Mouse (Mus musculus) forebrain, embryonic 15.5 days (tissue): Measurements from ENCODE around the gene Ifna7. TPM values are rescaled to one million over a fixed set of nuclear protein-coding genes. Genes with fewer than 3 reads are reported as not detected.
"Not testable (repeated sequence)": the region's sequence is repeated elsewhere in the genome, so short reads cannot be mapped to it uniquely, and the experiment has no call there.

Experiments
- ATAC-seq: fragments of 200-750 bp; cut with Nextera tagmentation; replicated peaks from 2 replicates; pipeline ENCODE4 v1.8.0; 2017; ENCODE audit warnings: mild to moderate bottlenecking, moderate TSS enrichment, moderate library complexity
- H3K27ac ChIP-seq: fragments of 300-500 bp; sonication (generic); replicated peaks from 2 replicates; pipeline ENCODE4 v1.5.1; 2015; ENCODE audit warnings: mild to moderate bottlenecking, inconsistent platforms
- H3K27me3 ChIP-seq: fragments of 300-500 bp; sonication (generic); 2 replicates; pipeline ENCODE4 v1.6.1; 2015; ENCODE audit warnings: inconsistent platforms
- H3K36me3 ChIP-seq: fragments of 300-500 bp; sonication (generic); 2 replicates; pipeline ENCODE4 v1.6.1; 2015; ENCODE audit warnings: mild to moderate bottlenecking, inconsistent platforms
- H3K4me1 ChIP-seq: fragments of 300-500 bp; sonication (generic); 2 replicates; pipeline ENCODE4 v1.6.1; 2015; ENCODE audit warnings: inconsistent platforms
- H3K4me2 ChIP-seq: fragments of 300-500 bp; sonication (generic); replicated peaks from 2 replicates; pipeline ENCODE4 v1.6.1; 2015; ENCODE audit warnings: mild to moderate bottlenecking, inconsistent platforms
- H3K4me3 ChIP-seq: fragments of 300-500 bp; sonication (generic); 2 replicates; pipeline ENCODE4 v1.5.1; 2015; ENCODE audit warnings: mild to moderate bottlenecking, inconsistent platforms
- H3K9ac ChIP-seq: fragments of 300-500 bp; sonication (generic); replicated peaks from 2 replicates; pipeline ENCODE4 v1.6.1; 2015; ENCODE audit warnings: mild to moderate bottlenecking, inconsistent platforms
- H3K9me3 ChIP-seq: fragments of 300-500 bp; sonication (generic); 2 replicates; pipeline ENCODE4 v1.6.1; 2016; ENCODE audit warnings: inconsistent platforms
- WGBS: fragments of 180-500 bp; shearing (Covaris S2); methylation state at CpG from one replicate; pipeline ENCODE4 v1.1.7; 2015; ENCODE audit warnings: mixed read lengths; 5-methylcytosine and 5-hydroxymethylcytosine counted together
- polyA plus RNA-seq: library from polyadenylated mRNA; unstranded; fragments of >200 nt; fragmentation: Nextera tagmentation; extraction: Ambion mirVana; gene quantifications from 2 replicates; pipeline ENCODE4 v1.2.1, GENCODE M21; 2015

Ifna7 gene
- polyA plus RNA-seq, 1 experiment from 2014 or later: not detected

DNA sequence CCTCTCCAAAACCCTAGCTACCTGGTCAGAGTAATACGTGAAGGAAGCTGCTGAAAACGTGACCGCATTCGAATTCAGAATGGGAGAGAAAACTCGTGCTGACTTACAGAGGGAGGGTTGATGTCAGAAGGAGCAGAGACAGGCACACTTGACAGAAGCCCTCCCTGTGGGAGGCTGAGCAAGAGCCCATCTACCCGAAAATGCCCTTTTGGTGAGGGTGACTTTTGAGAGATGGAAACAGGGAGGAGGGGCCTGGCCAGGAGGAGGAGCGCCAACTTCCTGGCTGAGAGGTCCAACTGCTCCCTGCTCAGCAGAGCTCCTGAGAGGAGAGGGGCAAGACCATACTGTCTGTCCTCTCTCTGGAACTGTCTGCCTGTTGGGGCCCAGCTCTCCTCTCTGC lies 16.7 kb upstream of the Ifna7 start, which contains the start of gene Gm13285:
Gm13285 (plus strand) TSS at position 301 of the 400 bp plus-strand sequence.
- not testable (repeated sequence) for H3K9ac ChIP-seq, H3K27ac ChIP-seq, H3K36me3 ChIP-seq, ATAC-seq, H3K27me3 ChIP-seq, H3K9me3 ChIP-seq, H3K4me3 ChIP-seq, H3K4me2 ChIP-seq, H3K4me1 ChIP-seq
- WGBS: 18% methylated on average over 5 of the region's 7 CpGs

DNA sequence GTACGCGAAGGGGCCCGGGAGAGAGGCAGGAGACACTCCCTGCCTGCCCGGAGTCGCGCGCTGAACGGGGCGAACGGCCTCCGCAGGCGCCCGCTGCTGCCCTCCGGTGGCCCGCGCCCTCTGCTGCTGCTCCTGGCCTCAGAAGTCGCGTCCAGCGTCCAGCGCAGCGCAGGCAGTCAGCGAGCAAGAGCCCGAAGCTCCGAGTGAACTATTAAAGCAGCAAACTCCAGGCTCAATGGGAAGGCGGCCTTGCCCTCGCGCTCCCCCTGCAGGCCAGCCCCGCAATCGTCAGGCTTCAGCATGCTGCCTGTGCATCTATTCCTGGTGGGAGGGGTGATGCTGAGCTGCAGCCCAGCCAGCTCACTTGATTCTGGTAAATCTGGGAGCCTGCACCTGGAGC lies 13.1 kb upstream of the Ifna7 start, which contains the start of gene Gm13287:
Gm13287 (plus strand) TSS at position 301 of the 400 bp plus-strand sequence.
- not testable (repeated sequence) for H3K4me1 ChIP-seq, H3K9me3 ChIP-seq, H3K4me2 ChIP-seq, H3K27me3 ChIP-seq, ATAC-seq, H3K27ac ChIP-seq, H3K36me3 ChIP-seq, H3K9ac ChIP-seq, H3K4me3 ChIP-seq
- WGBS: no CpG with 5 or more reads among the region's 29 CpGs

DNA sequence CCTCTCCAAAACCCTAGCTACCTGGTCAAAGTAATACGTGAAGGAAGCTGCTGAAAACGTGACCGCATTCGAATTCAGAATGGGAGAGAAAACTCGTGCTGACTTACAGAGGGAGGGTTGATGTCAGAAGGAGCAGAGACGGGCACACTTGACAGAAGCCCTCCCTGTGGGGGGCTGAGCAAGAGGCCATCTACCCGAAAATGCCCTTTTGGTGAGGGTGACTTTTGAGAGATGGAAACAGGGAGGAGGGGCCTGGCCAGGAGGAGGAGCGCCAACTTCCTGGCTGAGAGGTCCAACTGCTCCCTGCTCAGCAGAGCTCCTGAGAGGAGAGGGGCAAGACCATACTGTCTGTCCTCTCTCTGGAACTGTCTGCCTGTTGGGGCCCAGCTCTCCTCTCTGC lies 10.8 kb upstream of the Ifna7 start, which contains the start of gene Gm13288:
Gm13288 (plus strand) TSS at position 301 of the 400 bp plus-strand sequence.
- not testable (repeated sequence) for H3K4me1 ChIP-seq, H3K27me3 ChIP-seq, ATAC-seq, H3K27ac ChIP-seq, H3K9ac ChIP-seq, H3K36me3 ChIP-seq, H3K9me3 ChIP-seq
- peak within 1 kb of the TSS; percentile 42 for H3K4me2 ChIP-seq
- H3K4me3 ChIP-seq: peak within 1 kb of the TSS; percentile 30
- no CpG with 5 or more reads among the region's 8 CpGs for WGBS

DNA sequence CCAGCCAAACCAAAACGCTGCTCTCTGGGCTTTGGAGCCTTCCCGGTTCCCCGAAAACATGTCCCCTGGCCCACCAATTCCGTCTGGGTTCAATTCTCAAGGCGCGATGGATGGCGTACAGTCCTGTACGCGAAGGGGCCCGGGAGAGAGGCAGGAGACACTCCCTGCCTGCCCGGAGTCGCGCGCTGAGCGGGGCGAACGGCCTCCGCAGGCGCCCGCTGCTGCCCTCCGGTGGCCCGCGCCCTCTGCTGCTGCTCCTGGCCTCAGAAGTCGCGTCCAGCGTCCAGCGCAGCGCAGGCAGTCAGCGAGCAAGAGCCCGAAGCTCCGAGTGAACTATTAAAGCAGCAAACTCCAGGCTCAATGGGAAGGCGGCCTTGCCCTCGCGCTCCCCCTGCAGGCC lies 10.3 kb upstream of the Ifna7 start:
- Histone ChIP-seq H3K4me3 (peak overlapping the region; percentile 30), H3K4me2 (peak overlapping the region; percentile 42)
- not testable (repeated sequence) for H3K27me3 ChIP-seq, H3K36me3 ChIP-seq, H3K4me1 ChIP-seq, ATAC-seq, H3K27ac ChIP-seq, H3K9me3 ChIP-seq, H3K9ac ChIP-seq
- 0% methylated on average over 1 of the region's 34 CpGs for WGBS

GRCm38 (mm10) chr4:88819659-88820058 lies 3.6 kb downstream of the Ifna7 start, which contains the start of gene Ifna11:
Gene Ifna11, plus strand, starts transcription at chr4:88819959.
- Histone ChIP-seq H3K4me2 (no peak within 1 kb of the TSS), H3K9ac (no peak within 1 kb of the TSS), H3K27me3 (no peaks in the 10 kb centered on the region), H3K9me3 (no peaks in the 10 kb centered on the region), H3K4me1 (no peaks in the 10 kb centered on the region), H3K36me3 (no peaks in the 10 kb centered on the region), H3K4me3 (no peak within 1 kb of the TSS), H3K27ac (no peak within 1 kb of the TSS)
- WGBS: 92% methylated on average over 1 of the region's 1 CpGs
- ATAC-seq: no peak

DNA sequence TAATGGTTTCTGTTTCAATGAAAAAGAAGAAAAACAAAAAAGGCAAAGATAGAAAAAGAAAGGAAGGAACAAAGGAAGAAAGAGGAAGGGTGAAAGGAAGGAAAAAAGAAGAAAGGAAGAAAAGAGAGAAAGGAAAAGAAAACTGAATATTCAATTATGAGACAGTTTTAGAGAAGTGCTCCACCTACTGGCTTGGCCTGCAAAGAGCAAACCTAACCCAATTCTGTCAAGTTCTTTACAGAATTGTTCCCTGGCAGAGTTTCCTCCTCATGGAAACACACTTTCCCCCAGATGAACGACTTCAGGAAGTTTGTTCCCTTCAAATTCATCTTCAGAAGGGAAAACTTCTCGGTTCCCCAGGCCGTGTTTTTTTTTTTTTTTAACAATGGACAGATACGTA lies 7.0 kb downstream of the Ifna7 start:
- 26% methylated on average over 4 of the region's 4 CpGs for WGBS
- ATAC-seq: no peak

DNA sequence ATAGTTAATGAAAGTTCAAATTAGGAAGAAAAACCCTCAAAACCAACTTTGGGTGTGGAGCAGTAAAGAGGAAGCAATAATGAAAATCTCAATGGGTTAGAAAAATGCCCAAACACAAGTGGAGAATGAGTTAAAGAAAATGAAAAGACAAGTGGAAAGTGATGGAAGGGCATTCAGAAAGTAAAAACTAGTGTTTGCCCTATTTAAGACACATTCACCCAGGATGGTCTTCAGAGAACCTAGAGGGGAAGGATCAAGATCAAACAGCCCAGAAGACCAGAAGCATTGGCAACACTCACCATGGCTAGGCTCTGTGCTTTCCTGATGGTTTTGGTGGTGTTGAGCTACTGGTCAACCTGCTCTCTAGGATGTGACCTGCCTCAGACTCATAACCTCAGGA lies 11.1 kb downstream of the Ifna7 start, which contains the start of gene Ifna6:
Ifna6 (plus strand) TSS at position 301 of the 400 bp plus-strand sequence.
- not testable (repeated sequence) for H3K4me2 ChIP-seq, H3K4me3 ChIP-seq, ATAC-seq, H3K9ac ChIP-seq, H3K27ac ChIP-seq, H3K4me1 ChIP-seq, H3K9me3 ChIP-seq, H3K36me3 ChIP-seq, H3K27me3 ChIP-seq

More for the DNA sequence above, 7.0 kb downstream of the Ifna7 start:
- Histone ChIP-seq H3K4me3 (no peak overlapping the region), H3K9ac (no peak overlapping the region), H3K4me1 (no peaks in the 10 kb centered on the region), H3K36me3 (no peaks in the 10 kb centered on the region), H3K27me3 (no peaks in the 10 kb centered on the region), H3K27ac (no peak overlapping the region), H3K9me3 (no peaks in the 10 kb centered on the region), H3K4me2 (no peak overlapping the region)

DNA sequence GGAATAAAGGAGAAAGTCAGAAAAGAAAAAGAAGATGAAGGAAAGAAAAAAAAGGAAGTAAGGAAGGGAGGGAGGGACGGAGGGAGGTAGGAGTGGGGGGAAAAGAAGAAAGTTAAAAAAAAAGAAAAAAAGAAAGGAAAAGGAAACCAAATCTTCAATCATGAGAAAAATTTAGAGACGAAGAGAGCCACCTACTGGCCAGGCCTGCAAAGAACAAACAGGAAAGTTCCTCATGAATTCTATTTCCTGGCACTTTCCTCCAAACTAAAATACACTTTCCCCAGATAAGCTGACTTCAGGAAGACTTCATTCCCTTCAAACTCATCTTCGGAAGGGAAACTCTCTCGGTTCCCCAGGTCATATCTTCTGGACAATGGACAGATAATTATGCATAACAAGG lies 14.5 kb downstream of the Ifna7 start:
- Histone ChIP-seq H3K4me1 (no peaks in the 10 kb centered on the region), H3K27me3 (no peaks in the 10 kb centered on the region), H3K36me3 (no peaks in the 10 kb centered on the region), H3K9ac (no peak overlapping the region), H3K9me3 (no peaks in the 10 kb centered on the region), H3K27ac (no peak overlapping the region), H3K4me2 (no peak overlapping the region), H3K4me3 (no peak overlapping the region)
- no peak for ATAC-seq
- 22% methylated on average over 4 of the region's 4 CpGs for WGBS

DNA sequence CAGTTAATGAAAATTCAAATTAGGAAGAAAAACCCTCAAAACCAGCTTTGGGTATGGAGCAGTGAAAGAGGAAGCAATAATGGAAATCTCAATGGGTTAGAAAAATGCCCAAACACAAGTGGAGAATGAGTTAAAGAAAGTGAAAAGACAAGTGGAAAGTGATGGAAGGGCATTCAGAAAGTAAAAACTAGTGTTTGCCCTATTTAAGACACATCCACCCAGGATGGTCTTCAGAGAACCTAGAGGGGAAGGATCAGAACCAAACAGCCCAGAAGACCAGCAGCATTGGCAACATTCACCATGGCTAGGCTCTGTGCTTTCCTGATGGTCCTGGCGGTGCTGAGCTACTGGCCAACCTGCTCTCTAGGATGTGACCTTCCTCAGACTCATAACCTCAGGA lies 19.2 kb downstream of the Ifna7 start, which contains the start of gene Ifna5:
Ifna5 (plus strand) TSS at position 301 of the 400 bp plus-strand sequence.
- H3K27ac ChIP-seq, H3K4me3 ChIP-seq, H3K27me3 ChIP-seq, H3K9me3 ChIP-seq, H3K4me2 ChIP-seq, H3K4me1 ChIP-seq, H3K36me3 ChIP-seq, H3K9ac ChIP-seq, ATAC-seq: not testable (repeated sequence)
- WGBS: 92% methylated on average over 1 of the region's 1 CpGs

DNA sequence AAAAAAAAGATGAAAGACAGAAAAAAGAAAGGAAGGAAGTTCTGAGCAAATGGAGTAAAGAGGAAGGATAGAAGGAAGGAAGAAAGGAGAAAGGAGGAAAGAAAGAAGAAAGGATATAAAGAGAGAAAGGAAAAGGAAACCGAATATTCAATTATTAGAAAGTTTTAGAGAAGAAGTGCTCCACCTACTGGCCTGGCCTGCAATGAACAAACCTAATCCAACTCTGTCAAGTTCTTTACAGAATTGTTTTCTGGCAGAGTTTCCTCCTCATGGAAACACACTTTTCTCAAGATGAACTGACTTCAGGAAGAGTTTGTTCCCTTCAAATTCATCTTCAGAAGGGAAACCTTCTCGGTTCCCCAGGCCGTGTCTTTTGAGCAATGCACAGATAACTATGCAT lies 22.8 kb downstream of the Ifna7 start:
- Histone ChIP-seq H3K27ac (no peak overlapping the region), H3K4me2 (no peak overlapping the region), H3K4me3 (no peak overlapping the region), H3K9me3 (no peaks in the 10 kb centered on the region), H3K4me1 (no peaks in the 10 kb centered on the region), H3K27me3 (no peaks in the 10 kb centered on the region), H3K9ac (no peak overlapping the region), H3K36me3 (no peaks in the 10 kb centered on the region)
- WGBS: 45% methylated on average over 3 of the region's 3 CpGs
- no peak for ATAC-seq

GRCm38 (mm10) chr4:88840058-88840457 lies 24.0 kb downstream of the Ifna7 start:
- no peak overlapping the region for H3K4me3 ChIP-seq
- no peak overlapping the region for H3K4me2 ChIP-seq
- no peaks in the 10 kb centered on the region for H3K4me1 ChIP-seq
- H3K9ac ChIP-seq: no peak overlapping the region
- H3K9me3 ChIP-seq: no peaks in the 10 kb centered on the region
- no peak for ATAC-seq
- 67% methylated on average over 3 of the region's 3 CpGs for WGBS
- H3K27ac ChIP-seq: no peak overlapping the region
- H3K27me3 ChIP-seq: no peaks in the 10 kb centered on the region
- no peaks in the 10 kb centered on the region for H3K36me3 ChIP-seq

DNA sequence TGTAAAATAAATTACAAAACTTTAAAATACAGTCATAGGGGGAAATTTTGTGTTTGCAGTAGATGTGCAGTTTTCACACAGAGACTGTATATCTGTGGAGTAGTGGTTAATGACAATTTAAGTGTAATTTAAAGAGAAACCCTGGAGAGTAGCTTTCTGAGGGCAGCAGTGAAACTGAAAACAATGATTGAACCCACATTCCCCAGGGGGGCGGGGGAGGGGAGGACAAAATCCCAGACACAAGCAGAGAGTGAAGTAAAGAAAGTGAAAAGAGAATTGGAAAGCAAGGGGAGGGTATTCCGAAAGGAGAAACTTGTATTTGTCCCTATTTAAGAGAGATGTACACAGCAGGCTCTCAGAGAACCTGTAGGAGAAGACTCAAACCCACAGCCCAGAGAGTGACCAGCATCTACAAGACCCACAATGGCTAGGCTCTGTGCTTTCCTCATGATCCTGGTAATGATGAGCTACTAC lies 25.4 kb downstream of the Ifna7 start, which contains the start of gene Ifna4:
Ifna4 (plus strand) TSS at position 424 of the 474 bp plus-strand sequence.
- Histone ChIP-seq H3K4me2 (no peak within 1 kb of the TSS), H3K4me1 (no peaks in the 10 kb centered on the region), H3K4me3 (no peak within 1 kb of the TSS), H3K27ac (no peak within 1 kb of the TSS), H3K9ac (no peak within 1 kb of the TSS), H3K27me3 (no peaks in the 10 kb centered on the region), H3K9me3 (no peaks in the 10 kb centered on the region), H3K36me3 (no peaks in the 10 kb centered on the region)
- no peak for ATAC-seq
- WGBS: 33% methylated on average over 2 of the region's 2 CpGs

DNA sequence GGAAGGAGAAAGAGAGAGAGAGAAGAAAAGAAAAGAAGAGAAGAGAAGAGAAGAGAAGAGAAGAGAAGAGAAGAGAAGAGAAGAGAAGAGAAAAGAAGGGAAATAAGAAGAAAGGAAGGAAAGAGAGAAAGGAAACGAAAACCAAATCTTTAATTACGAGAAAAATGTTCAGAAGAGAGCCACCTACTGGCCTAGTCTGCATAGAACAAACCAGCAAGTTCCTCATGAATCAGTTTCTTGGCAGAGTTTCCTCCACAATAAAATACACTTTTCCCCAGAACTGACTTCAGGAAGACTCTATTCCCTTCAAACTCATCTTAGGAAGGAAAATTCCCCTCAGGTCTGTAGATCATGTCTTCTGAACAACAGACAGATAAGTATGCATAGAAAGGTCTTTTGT lies 29.3 kb downstream of the Ifna7 start:
- no peaks in the 10 kb centered on the region for H3K36me3 ChIP-seq
- no peak overlapping the region for H3K27ac ChIP-seq
- 49% methylated on average over 2 of the region's 2 CpGs for WGBS
- H3K9me3 ChIP-seq: no peaks in the 10 kb centered on the region
- no peak overlapping the region for H3K4me3 ChIP-seq
- H3K4me1 ChIP-seq: no peaks in the 10 kb centered on the region
- no peaks in the 10 kb centered on the region for H3K27me3 ChIP-seq
- ATAC-seq: no peak
- no peak overlapping the region for H3K4me2 ChIP-seq
- H3K9ac ChIP-seq: no peak overlapping the region
